Mouse (Mus musculus) granulocyte monocyte progenitor cell, adult 5-6 weeks (primary cell): ENCODE results near the gene Ampd1. TPM values are rescaled to one million over a fixed set of nuclear protein-coding genes. Genes with fewer than 3 reads are reported as not detected.

ENCODE experiments used
- ATAC-seq: replicated peaks from 2 replicates; pipeline ENCODE4 v1.8.0; 2016; ENCODE audit warnings: mild to moderate bottlenecking, moderate TSS enrichment, inconsistent platforms; ENCODE audit not compliant: poor library complexity, severe bottlenecking
- total RNA-seq, 2 experiments: library from RNA; stranded (forward) in 1 of 2; stranded (reverse) in 1 of 2; fragments of 200-712, 200-1000 nt in 1 of 2; fragments of >200 nt in 1 of 2; fragmentation: Nextera tagmentation in 1 of 2; gene quantifications; 2 replicates each; pipeline ENCODE4 v1.2.3; 2014 to 2017

Ampd1 gene
- total RNA-seq, 2 experiments from 2014 or later, result not detected

GRCm38 (mm10) chr3:103101909-103102308 lies 28.1 kb downstream of the Ampd1 start:
- ATAC-seq, result no peak

- ATAC-seq, result peak; percentile 97
Measured at GRCm38 (mm10) chr3:103102454-103103390, 28.9 kb downstream of the Ampd1 start, which contains the start of gene Dennd2c. Gene Dennd2c (plus strand): TSS chr3:103102604.

- ATAC-seq, result no peak
Measured at GRCm38 (mm10) chr3:103107565-103108240, 33.9 kb downstream of the Ampd1 start.

- ATAC-seq, result peak; percentile 93
Measured at GRCm38 (mm10) chr3:103112216-103112615, 38.4 kb downstream of the Ampd1 start.

- ATAC-seq, result no peak
Measured at GRCm38 (mm10) chr3:103123636-103124035, 49.8 kb downstream of the Ampd1 start.

- no peak for ATAC-seq
Measured at GRCm38 (mm10) chr3:103126138-103126537, 52.3 kb downstream of the Ampd1 start.

- no peak for ATAC-seq
Measured at GRCm38 (mm10) chr3:103127177-103127576, 53.4 kb downstream of the Ampd1 start.

GRCm38 (mm10) chr3:103127721-103128120 lies 53.9 kb downstream of the Ampd1 start:
- no peak for ATAC-seq

- ATAC-seq, result no peak
Measured at GRCm38 (mm10) chr3:103128251-103128650, 54.4 kb downstream of the Ampd1 start.

- peak; percentile 36 for ATAC-seq
Measured at GRCm38 (mm10) chr3:103129367-103130159, 55.7 kb downstream of the Ampd1 start.

- peak; percentile 97 for ATAC-seq
Measured at GRCm38 (mm10) chr3:103130236-103130751, 56.5 kb downstream of the Ampd1 start.

- ATAC-seq, result no peak
Measured at GRCm38 (mm10) chr3:103133098-103133497, 59.3 kb downstream of the Ampd1 start.

- ATAC-seq, result no peak
Measured at GRCm38 (mm10) chr3:103136414-103137077, 62.7 kb downstream of the Ampd1 start.

GRCm38 (mm10) chr3:103139047-103139446 lies 65.2 kb downstream of the Ampd1 start:
- no peak for ATAC-seq

- peak; percentile 85 for ATAC-seq
Measured at GRCm38 (mm10) chr3:103140095-103140838, 66.5 kb downstream of the Ampd1 start.

GRCm38 (mm10) chr3:103141287-103141686 lies 67.5 kb downstream of the Ampd1 start:
- peak; percentile 31 for ATAC-seq

GRCm38 (mm10) chr3:103142366-103142765 lies 68.6 kb downstream of the Ampd1 start:
- no peak; the same call in 1 of the 2 replicates for ATAC-seq

- no peak for ATAC-seq
Measured at GRCm38 (mm10) chr3:103145336-103145735, 71.5 kb downstream of the Ampd1 start.

- ATAC-seq, result no peak
Measured at GRCm38 (mm10) chr3:103145791-103146190, 72.0 kb downstream of the Ampd1 start.
